Mouse (Mus musculus): Measurements from ENCODE around the gene AC134908.4. TPM values are rescaled to one million over a fixed set of nuclear protein-coding genes. Genes with fewer than 3 reads are reported as not detected.

Gene AC134908.4
- polyA plus RNA-seq, 1 experiment from 2014 or later = 0.29 TPM

DNA sequence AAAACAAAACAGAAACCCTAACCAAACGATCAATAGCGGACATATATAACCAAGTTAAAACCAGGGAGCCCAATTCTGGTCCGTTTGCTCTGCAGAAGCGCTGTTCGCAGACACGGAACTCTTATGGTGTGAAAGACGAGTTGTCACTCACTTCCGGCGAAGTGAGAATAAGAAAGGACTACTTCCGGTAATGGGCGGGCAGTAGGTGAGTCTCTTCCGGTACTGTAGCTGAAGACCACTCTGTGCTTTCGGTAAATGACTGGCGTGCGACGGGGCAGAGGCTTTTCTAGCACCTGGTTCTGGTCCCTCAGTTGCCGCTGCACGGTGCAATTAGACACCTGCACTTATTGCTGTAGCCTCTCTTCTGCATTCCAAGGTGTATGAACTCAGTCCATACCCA, 28.0 kb upstream of the AC134908.4 start, which contains the start of gene Wdr24:
Gene Wdr24, plus strand, starts transcription at position 176 of the 400 bp plus-strand sequence.
- H3K27ac ChIP-seq (ENCODE audit: low read depth, low read length) = peak within 1 kb of the TSS; percentile 35; the same call in 1 of the 2 replicates
- ATAC-seq (replicated peaks; ENCODE audit: insufficient number of reproducible peaks, low FRiP score, low TSS enrichment) = no peak
- peaks cover 11% of the 10 kb centered on the region for H3K36me3 ChIP-seq (ENCODE audit: control insufficient read depth, insufficient read depth, low read length)
- H3K9ac ChIP-seq (ENCODE audit: low read depth, low read length) = peak within 1 kb of the TSS; percentile 83
- H3K27me3 ChIP-seq (ENCODE audit: control insufficient read depth, insufficient read depth, low read length) = peaks cover 33% of the 10 kb centered on the region
- peak within 1 kb of the TSS; percentile 70 for H3K4me3 ChIP-seq (ENCODE audit: low read depth, low read length)
- WGBS (ENCODE audit: insufficient replicate concordance) = under 1% methylated on average over 18 of the region's 18 CpGs
- H3K4me2 ChIP-seq = peak within 1 kb of the TSS; percentile 97
- peaks cover 21% of the 10 kb centered on the region for H3K4me1 ChIP-seq (ENCODE audit: control insufficient read depth, insufficient read depth, low read length)
- no peaks in the 10 kb centered on the region for H3K9me3 ChIP-seq (replicated peaks; ENCODE audit: control insufficient read depth, low read length)

- Histone ChIP-seq H3K4me3 (ENCODE audit: low read depth, low read length) (peak overlapping the region; percentile 12), H3K9me3 (replicated peaks; ENCODE audit: control insufficient read depth, low read length) (no peaks in the 10 kb centered on the region), H3K27me3 (ENCODE audit: control insufficient read depth, insufficient read depth, low read length) (peaks cover 63% of the 10 kb centered on the region), H3K4me2 (peak overlapping the region; percentile 35), H3K9ac (ENCODE audit: low read depth, low read length) (no peak overlapping the region), H3K36me3 (ENCODE audit: control insufficient read depth, insufficient read depth, low read length) (no peaks in the 10 kb centered on the region), H3K4me1 (ENCODE audit: control insufficient read depth, insufficient read depth, low read length) (peaks cover 8% of the 10 kb centered on the region), H3K27ac (ENCODE audit: low read depth, low read length) (no peak overlapping the region)
- WGBS (ENCODE audit: insufficient replicate concordance) = 6% methylated on average over 46 of the region's 46 CpGs
- 0 out of 2 replicates have a peak, but pooled peaks have one; percentile 26 for ATAC-seq (replicated peaks; ENCODE audit: insufficient number of reproducible peaks, low FRiP score, low TSS enrichment)
Observed at GRCm38 (mm10) chr17:25818851-25819780, 23.7 kb upstream of the AC134908.4 start.

GRCm38 (mm10) chr17:25817662-25818061, 22.2 kb upstream of the AC134908.4 start:
- peaks cover 70% of the 10 kb centered on the region for H3K27me3 ChIP-seq (ENCODE audit: control insufficient read depth, insufficient read depth, low read length)
- WGBS (ENCODE audit: insufficient replicate concordance) = 72% methylated on average over 11 of the region's 11 CpGs

DNA sequence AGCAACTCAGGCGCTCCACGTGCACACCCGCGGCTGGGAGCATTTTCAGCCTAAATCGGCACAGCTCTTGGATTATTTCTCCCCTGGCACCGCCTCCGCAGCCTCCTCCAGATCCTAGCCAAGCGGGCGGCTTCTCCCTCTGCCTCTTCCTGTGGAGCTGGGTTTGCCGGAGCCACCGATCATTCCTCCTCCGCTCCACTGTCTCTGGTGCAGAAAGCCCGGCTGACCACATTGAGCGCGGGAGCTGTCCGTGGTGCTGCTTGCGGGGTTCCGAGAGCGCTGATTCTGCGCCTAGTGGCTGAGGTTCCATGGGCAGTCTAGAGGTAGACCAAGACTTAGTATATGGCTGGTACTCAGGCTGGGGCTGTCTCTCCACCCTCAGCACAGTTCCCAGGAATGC, 18.0 kb upstream of the AC134908.4 start:
- H3K27me3 ChIP-seq (ENCODE audit: control insufficient read depth, insufficient read depth, low read length) = peaks cover 80% of the 10 kb centered on the region
- no peak for ATAC-seq (replicated peaks; ENCODE audit: insufficient number of reproducible peaks, low FRiP score, low TSS enrichment)
- H3K4me2 ChIP-seq = no peak overlapping the region
- no peaks in the 10 kb centered on the region for H3K9me3 ChIP-seq (replicated peaks; ENCODE audit: control insufficient read depth, low read length)
- no peak overlapping the region for H3K27ac ChIP-seq (ENCODE audit: low read depth, low read length)
- H3K4me1 ChIP-seq (ENCODE audit: control insufficient read depth, insufficient read depth, low read length) = peaks cover 9% of the 10 kb centered on the region
- WGBS (ENCODE audit: insufficient replicate concordance) = under 1% methylated on average over 18 of the region's 20 CpGs
- H3K9ac ChIP-seq (ENCODE audit: low read depth, low read length) = no peak overlapping the region
- no peaks in the 10 kb centered on the region for H3K36me3 ChIP-seq (ENCODE audit: control insufficient read depth, insufficient read depth, low read length)
- no peak overlapping the region for H3K4me3 ChIP-seq (ENCODE audit: low read depth, low read length)

More at GRCm38 (mm10) chr17:25817662-25818061, 22.2 kb upstream of the AC134908.4 start:
- H3K4me2 ChIP-seq = no peak overlapping the region
- H3K36me3 ChIP-seq (ENCODE audit: control insufficient read depth, insufficient read depth, low read length) = no peaks in the 10 kb centered on the region
- H3K4me1 ChIP-seq (ENCODE audit: control insufficient read depth, insufficient read depth, low read length) = peaks cover 4% of the 10 kb centered on the region; the same call in 1 of the 2 replicates
- no peak for ATAC-seq (replicated peaks; ENCODE audit: insufficient number of reproducible peaks, low FRiP score, low TSS enrichment)
- H3K9me3 ChIP-seq (replicated peaks; ENCODE audit: control insufficient read depth, low read length) = no peaks in the 10 kb centered on the region
- no peak overlapping the region for H3K27ac ChIP-seq (ENCODE audit: low read depth, low read length)
- H3K4me3 ChIP-seq (ENCODE audit: low read depth, low read length) = no peak overlapping the region
- H3K9ac ChIP-seq (ENCODE audit: low read depth, low read length) = no peak overlapping the region

DNA sequence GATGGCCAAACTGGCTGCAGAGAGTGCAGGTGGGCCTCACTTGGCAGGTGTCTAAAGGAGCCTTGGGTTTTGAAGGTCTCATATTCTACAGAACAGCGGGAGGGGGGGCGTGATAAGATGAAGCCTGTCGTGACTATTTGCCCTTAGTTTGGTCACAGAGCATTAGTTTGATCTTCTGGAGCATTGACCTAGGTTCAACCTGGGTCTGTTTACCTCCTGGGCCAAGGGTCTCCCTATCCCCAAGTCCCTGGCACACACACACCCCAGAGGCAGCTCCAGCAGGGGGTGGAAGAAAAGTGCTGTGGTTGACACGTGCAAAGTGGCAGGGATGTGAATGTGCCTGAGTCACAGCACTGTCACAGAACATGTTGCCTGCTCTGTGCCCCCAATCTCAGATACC, 15.4 kb upstream of the AC134908.4 start:
- Histone ChIP-seq H3K4me1 (ENCODE audit: control insufficient read depth, insufficient read depth, low read length) (peaks cover 9% of the 10 kb centered on the region), H3K27me3 (ENCODE audit: control insufficient read depth, insufficient read depth, low read length) (peaks cover 68% of the 10 kb centered on the region), H3K4me2 (no peak overlapping the region), H3K36me3 (ENCODE audit: control insufficient read depth, insufficient read depth, low read length) (no peaks in the 10 kb centered on the region), H3K27ac (ENCODE audit: low read depth, low read length) (no peak overlapping the region), H3K9me3 (replicated peaks; ENCODE audit: control insufficient read depth, low read length) (no peaks in the 10 kb centered on the region), H3K4me3 (ENCODE audit: low read depth, low read length) (no peak overlapping the region), H3K9ac (ENCODE audit: low read depth, low read length) (no peak overlapping the region)
- ATAC-seq (replicated peaks; ENCODE audit: insufficient number of reproducible peaks, low FRiP score, low TSS enrichment) = no peak
- 66% methylated on average over 4 of the region's 4 CpGs for WGBS (ENCODE audit: insufficient replicate concordance)

DNA sequence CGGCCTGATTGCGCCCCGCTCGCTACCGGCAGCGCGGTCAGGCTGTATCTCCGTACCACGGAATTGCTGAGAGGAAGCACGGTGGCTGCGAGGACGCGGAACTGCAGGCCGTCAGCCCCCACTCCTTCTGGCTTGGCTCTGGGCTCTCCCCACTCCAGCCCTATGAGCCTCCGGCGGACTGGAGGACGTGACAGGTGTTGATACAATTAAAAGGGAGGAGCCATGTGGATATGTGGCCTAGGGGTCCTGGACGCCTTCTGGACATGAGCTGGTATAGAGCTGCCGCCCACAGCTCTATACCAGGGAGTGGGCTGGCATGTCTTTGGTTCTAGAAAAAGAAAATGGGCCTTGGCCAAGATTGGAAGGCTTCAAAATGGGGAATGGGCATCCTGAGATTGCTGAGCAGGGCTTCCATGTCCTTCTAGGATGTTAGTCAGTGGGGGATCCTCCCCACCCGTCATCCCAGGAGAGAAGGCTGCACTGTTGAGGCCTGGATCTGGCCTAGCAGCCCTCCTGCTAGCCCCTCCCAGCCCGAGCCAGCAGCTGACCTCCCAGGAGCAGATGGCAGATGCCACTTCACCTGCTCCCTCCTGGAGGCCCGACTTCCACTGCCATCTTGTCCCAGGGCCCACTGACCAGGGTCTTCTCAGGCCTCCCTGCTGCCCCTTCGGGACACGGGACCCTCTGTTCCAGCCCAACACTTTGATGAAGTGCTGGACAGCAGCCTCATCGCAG, 14.3 kb upstream of the AC134908.4 start:
- 7% methylated on average over 24 of the region's 25 CpGs for WGBS (ENCODE audit: insufficient replicate concordance)
- ATAC-seq (replicated peaks; ENCODE audit: insufficient number of reproducible peaks, low FRiP score, low TSS enrichment) = peak; percentile 12; the same call in 1 of the 2 replicates

DNA sequence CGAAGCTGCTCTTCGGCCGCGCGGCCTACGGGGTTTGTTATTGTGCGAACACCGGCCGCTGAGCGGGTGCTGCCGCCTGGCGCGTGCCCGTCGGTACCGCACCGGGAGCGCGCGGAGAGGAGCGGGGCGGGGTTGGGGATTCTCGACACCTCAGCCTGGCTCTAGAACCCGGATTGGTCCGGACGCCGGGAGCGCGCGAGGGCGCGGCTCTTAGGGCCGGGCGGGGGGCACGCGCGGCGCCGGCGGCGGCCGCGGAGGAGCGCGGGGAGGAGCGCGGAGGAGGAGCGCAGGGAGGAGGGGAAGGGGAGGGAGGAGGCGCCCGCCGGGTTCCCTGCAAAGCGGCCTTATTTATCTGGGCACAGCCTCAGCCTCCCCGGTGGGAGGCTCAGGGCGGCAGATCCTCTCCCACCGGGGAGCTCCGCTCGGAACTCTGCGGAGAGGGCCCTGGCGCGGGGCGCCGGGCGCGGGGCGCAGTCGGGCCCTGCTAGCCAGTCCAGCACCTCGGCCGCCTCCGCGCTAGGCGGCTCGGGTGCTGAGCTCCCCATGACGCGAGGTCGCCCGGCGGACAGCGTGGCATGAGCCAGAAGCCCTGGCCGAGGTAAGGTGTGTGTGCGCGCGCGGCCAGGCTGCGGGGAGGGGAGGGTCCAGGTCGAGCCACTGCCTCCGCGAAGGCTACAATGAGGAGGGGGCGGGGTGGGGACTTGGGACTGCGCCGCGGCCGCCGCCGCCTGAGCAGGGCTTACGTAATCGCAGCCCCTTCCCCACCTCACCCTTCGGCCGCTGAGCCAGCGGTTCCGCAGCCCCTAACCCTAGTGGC, 13.5 kb upstream of the AC134908.4 start, which contains the start of gene Fbxl16:
Gene Fbxl16, plus strand, starts transcription at position 297 of the 817 bp plus-strand sequence.
- peaks cover 59% of the 10 kb centered on the region for H3K27me3 ChIP-seq (ENCODE audit: control insufficient read depth, insufficient read depth, low read length)
- WGBS (ENCODE audit: insufficient replicate concordance) = under 1% methylated on average over 84 of the region's 100 CpGs
- H3K4me2 ChIP-seq = peak within 1 kb of the TSS; percentile 98
- no peaks in the 10 kb centered on the region for H3K36me3 ChIP-seq (ENCODE audit: control insufficient read depth, insufficient read depth, low read length)
- peak within 1 kb of the TSS; percentile 60 for H3K9ac ChIP-seq (ENCODE audit: low read depth, low read length)
- H3K27ac ChIP-seq (ENCODE audit: low read depth, low read length) = no peak within 1 kb of the TSS
- no peaks in the 10 kb centered on the region for H3K9me3 ChIP-seq (replicated peaks; ENCODE audit: control insufficient read depth, low read length)
- peak within 1 kb of the TSS; percentile 69 for H3K4me3 ChIP-seq (ENCODE audit: low read depth, low read length)
- ATAC-seq (replicated peaks; ENCODE audit: insufficient number of reproducible peaks, low FRiP score, low TSS enrichment) = peak; percentile 58; the same call in 1 of the 2 replicates
- peaks cover 9% of the 10 kb centered on the region for H3K4me1 ChIP-seq (ENCODE audit: control insufficient read depth, insufficient read depth, low read length)

More for the DNA sequence above, 14.3 kb upstream of the AC134908.4 start:
- H3K36me3 ChIP-seq (ENCODE audit: control insufficient read depth, insufficient read depth, low read length) = no peaks in the 10 kb centered on the region
- H3K27ac ChIP-seq (ENCODE audit: low read depth, low read length) = no peak overlapping the region
- H3K9ac ChIP-seq (ENCODE audit: low read depth, low read length) = peak overlapping the region; percentile 60
- peaks cover 9% of the 10 kb centered on the region for H3K4me1 ChIP-seq (ENCODE audit: control insufficient read depth, insufficient read depth, low read length)
- peak overlapping the region; percentile 98 for H3K4me2 ChIP-seq
- H3K9me3 ChIP-seq (replicated peaks; ENCODE audit: control insufficient read depth, low read length) = no peaks in the 10 kb centered on the region
- peaks cover 62% of the 10 kb centered on the region for H3K27me3 ChIP-seq (ENCODE audit: control insufficient read depth, insufficient read depth, low read length)
- H3K4me3 ChIP-seq (ENCODE audit: low read depth, low read length) = peak overlapping the region; percentile 69
